Mouse (Mus musculus): ENCODE data around the gene H3f3b.

DNA sequence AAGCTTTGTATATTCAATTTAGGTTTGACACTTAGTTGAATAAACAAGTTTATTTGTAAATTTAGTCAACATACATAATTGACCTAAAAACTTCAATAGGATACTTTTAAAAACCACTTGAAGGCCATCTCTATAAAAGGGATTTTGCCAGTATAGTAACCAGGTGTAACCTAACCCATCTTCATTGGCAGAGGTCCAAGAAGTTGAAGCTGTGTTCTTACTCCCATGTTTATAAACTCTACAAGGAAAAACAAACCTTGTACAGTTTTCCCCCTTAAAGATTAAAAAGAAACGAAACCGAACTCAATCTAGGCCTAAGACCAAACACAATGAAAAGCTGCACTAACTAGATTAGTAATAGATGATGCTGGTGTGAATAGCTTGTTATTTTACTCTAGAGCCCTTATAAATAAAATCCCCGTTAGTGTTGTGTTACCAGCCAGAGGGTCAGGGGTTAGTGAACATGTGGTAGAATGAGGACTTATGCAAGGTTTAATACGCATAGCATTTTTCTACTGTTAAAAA, 5.4 kb downstream of the H3f3b start:
- TF ChIP-seq CTCF (IDR thresholded peaks at IDR 0.05; ENCODE audit: control insufficient read depth, insufficient read depth, insufficient read length): no peak
- no peak for TF ChIP-seq USF1 (IDR thresholded peaks at IDR 0.05; ENCODE audit: low read depth)
- TF ChIP-seq MAX (IDR thresholded peaks at IDR 0.05): no peak
- TF ChIP-seq MYOG (IDR thresholded peaks at IDR 0.05; ENCODE audit: control insufficient read depth, extremely low read depth, insufficient read length): no peak
- TF ChIP-seq MYOD1 (IDR thresholded peaks at IDR 0.05; ENCODE audit: control insufficient read depth, insufficient read length, low read depth): no peak
- no peak for TF ChIP-seq CEBPB (IDR thresholded peaks at IDR 0.05; ENCODE audit: low read depth)
